Mouse (Mus musculus) intestine, embryonic 14.5 days (tissue): ENCODE measurements around the gene Rest. TPM values are rescaled to one million over a fixed set of nuclear protein-coding genes. Genes with fewer than 3 reads are reported as not detected.

Experiments used
- ATAC-seq: fragments of 200-750 bp; cut with Nextera tagmentation; replicated peaks from 2 replicates; pipeline ENCODE4 v1.8.0; 2017; ENCODE audit warnings: low read depth, moderate number of reproducible peaks, moderate TSS enrichment, moderate library complexity; ENCODE audit not compliant: low FRiP score, low TSS enrichment
- DNase-seq: peaks from one replicate; pipeline ENCODE4 v3.0.0-alpha.2; 2018; ENCODE audit warnings: low spot score
- H3K27ac ChIP-seq: fragments of 300-500 bp; sonication (generic); 2 replicates; pipeline ENCODE4 v1.5.1; 2014; ENCODE audit warnings: low read depth, mild to moderate bottlenecking, control low read depth
- H3K27me3 ChIP-seq: fragments of 300-500 bp; sonication (generic); replicated peaks from 2 replicates; pipeline ENCODE4 v1.6.1; 2014; ENCODE audit warnings: low read length, control low read depth; ENCODE audit not compliant: control insufficient read depth, insufficient read depth
- H3K36me3 ChIP-seq: fragments of 300-500 bp; sonication (generic); 2 replicates; pipeline ENCODE4 v1.6.1; 2014; ENCODE audit warnings: low read length, control low read depth; ENCODE audit not compliant: control insufficient read depth, insufficient read depth
- H3K4me1 ChIP-seq: fragments of 300-500 bp; sonication (generic); replicated peaks from 2 replicates; pipeline ENCODE4 v1.6.1; 2014; ENCODE audit warnings: low read length, control low read depth, mixed read lengths; ENCODE audit not compliant: control insufficient read depth, insufficient read depth
- H3K4me2 ChIP-seq: fragments of 300-500 bp; sonication (generic); 2 replicates; pipeline ENCODE4 v1.6.1; 2014; ENCODE audit warnings: low read length
- H3K4me3 ChIP-seq: fragments of 300-500 bp; sonication (generic); 2 replicates; pipeline ENCODE4 v1.5.1; 2014; ENCODE audit warnings: low read depth, low read length, control low read depth, mixed read lengths
- H3K9ac ChIP-seq: fragments of 300-500 bp; sonication (generic); 2 replicates; pipeline ENCODE4 v1.6.1; 2014; ENCODE audit warnings: mild to moderate bottlenecking, low read length
- H3K9me3 ChIP-seq: fragments of 300-500 bp; sonication (generic); 2 replicates; pipeline ENCODE4 v1.6.1; 2016; ENCODE audit warnings: low read length, control low read depth; ENCODE audit not compliant: control insufficient read depth
- WGBS: fragments of 180-500 bp; shearing (Covaris S2); extraction: QIAGEN DNeasy Blood & Tissue Kit; methylation state at CpG from one replicate; pipeline ENCODE4 v1.1.7; 2014; 5-methylcytosine and 5-hydroxymethylcytosine counted together
- polyA plus RNA-seq: library from polyadenylated mRNA; unstranded; fragments of >200 nt; fragmentation: Nextera tagmentation; extraction: Ambion mirVana; gene quantifications from 2 replicates; pipeline ENCODE4 v1.2.1, GENCODE M21; 2014

The Rest gene
- polyA plus RNA-seq, 1 experiment from 2014 or later: 33.6 TPM

- ATAC-seq: no peak
- Histone ChIP-seq H3K36me3 (peaks cover 67% of the 10 kb centered on the region), H3K9ac (no peak overlapping the region), H3K27ac (no peak overlapping the region), H3K27me3 (no peaks in the 10 kb centered on the region), H3K4me1 (no peaks in the 10 kb centered on the region), H3K9me3 (no peaks in the 10 kb centered on the region), H3K4me3 (no peak overlapping the region), H3K4me2 (no peak overlapping the region)
- DNase-seq: peak; percentile 57
- 72% methylated on average over 6 of the region's 6 CpGs for WGBS
Measured at GRCm38 (mm10) chr5:77287901-77288300, 22.6 kb downstream of the Rest start.

- H3K36me3 ChIP-seq: peaks cover 70% of the 10 kb centered on the region
- ATAC-seq: 0 out of 2 replicates have a peak, but pooled peaks have one; percentile 43
- no peak overlapping the region for H3K4me3 ChIP-seq
- H3K9ac ChIP-seq: no peak overlapping the region
- H3K27me3 ChIP-seq: no peaks in the 10 kb centered on the region
- H3K27ac ChIP-seq: no peak overlapping the region
- H3K9me3 ChIP-seq: no peaks in the 10 kb centered on the region
- H3K4me1 ChIP-seq: no peaks in the 10 kb centered on the region
- 55% methylated on average over 8 of the region's 8 CpGs for WGBS
- H3K4me2 ChIP-seq: no peak overlapping the region
- no peak for DNase-seq
Measured at GRCm38 (mm10) chr5:77289686-77290085, 24.4 kb downstream of the Rest start.

GRCm38 (mm10) chr5:77290606-77291005 is 25.3 kb downstream of the Rest start:
- Histone ChIP-seq H3K27ac (no peak overlapping the region), H3K4me2 (no peak overlapping the region), H3K27me3 (no peaks in the 10 kb centered on the region), H3K4me1 (no peaks in the 10 kb centered on the region), H3K9me3 (no peaks in the 10 kb centered on the region), H3K36me3 (peaks cover 69% of the 10 kb centered on the region), H3K9ac (no peak overlapping the region), H3K4me3 (no peak overlapping the region)
- WGBS: 95% methylated on average over 2 of the region's 2 CpGs
- DNase-seq (no peak), ATAC-seq (no peak)

- no peaks in the 10 kb centered on the region for H3K9me3 ChIP-seq
- no peak for DNase-seq
- peaks cover 73% of the 10 kb centered on the region for H3K36me3 ChIP-seq
- no peak overlapping the region for H3K4me3 ChIP-seq
- no peak for ATAC-seq
- H3K27me3 ChIP-seq: no peaks in the 10 kb centered on the region
- WGBS: 88% methylated on average over 7 of the region's 7 CpGs
- H3K4me1 ChIP-seq: no peaks in the 10 kb centered on the region
- H3K27ac ChIP-seq: no peak overlapping the region
- no peak overlapping the region for H3K4me2 ChIP-seq
- H3K9ac ChIP-seq: no peak overlapping the region
Measured at GRCm38 (mm10) chr5:77292803-77293522, 27.7 kb downstream of the Rest start.

- Histone ChIP-seq H3K27ac (no peak overlapping the region), H3K4me2 (no peak overlapping the region), H3K4me3 (no peak overlapping the region), H3K4me1 (no peaks in the 10 kb centered on the region), H3K9me3 (no peaks in the 10 kb centered on the region), H3K36me3 (peaks cover 52% of the 10 kb centered on the region), H3K27me3 (no peaks in the 10 kb centered on the region), H3K9ac (no peak overlapping the region)
- WGBS: 89% methylated on average over 2 of the region's 2 CpGs
- ATAC-seq: no peak
- no peak for DNase-seq
Measured at GRCm38 (mm10) chr5:77299486-77299885, 34.2 kb downstream of the Rest start.

GRCm38 (mm10) chr5:77301296-77301903 is 36.1 kb downstream of the Rest start:
- DNase-seq (no peak), ATAC-seq (no peak)
- Histone ChIP-seq H3K27me3 (no peaks in the 10 kb centered on the region), H3K27ac (no peak overlapping the region), H3K36me3 (peaks cover 58% of the 10 kb centered on the region), H3K4me2 (no peak overlapping the region), H3K4me3 (no peak overlapping the region), H3K9ac (no peak overlapping the region), H3K9me3 (no peaks in the 10 kb centered on the region), H3K4me1 (no peaks in the 10 kb centered on the region)
- WGBS: 89% methylated on average over 6 of the region's 6 CpGs

- peaks cover 32% of the 10 kb centered on the region for H3K36me3 ChIP-seq
- no peaks in the 10 kb centered on the region for H3K27me3 ChIP-seq
- H3K27ac ChIP-seq: no peak overlapping the region
- DNase-seq (no peak), ATAC-seq (no peak)
- H3K4me2 ChIP-seq: peak overlapping the region; percentile 98
- peak overlapping the region; percentile 84 for H3K9ac ChIP-seq
- H3K4me1 ChIP-seq: peaks cover 21% of the 10 kb centered on the region
- H3K4me3 ChIP-seq: peak overlapping the region; percentile 86
- 84% methylated on average over 5 of the region's 5 CpGs for WGBS
- H3K9me3 ChIP-seq: no peaks in the 10 kb centered on the region
Measured at GRCm38 (mm10) chr5:77307821-77308553, 42.7 kb downstream of the Rest start.

- ATAC-seq: peak; percentile 29
Measured at GRCm38 (mm10) chr5:77309051-77309906, 44.0 kb downstream of the Rest start.

More at GRCm38 (mm10) chr5:77309051-77309906, 44.0 kb downstream of the Rest start:
- no peak overlapping the region; the same call in 1 of the 2 replicates for H3K27ac ChIP-seq
- H3K36me3 ChIP-seq: peaks cover 40% of the 10 kb centered on the region
- H3K4me2 ChIP-seq: peak overlapping the region; percentile 98
- peaks cover 21% of the 10 kb centered on the region for H3K4me1 ChIP-seq
- WGBS: under 1% methylated on average over 76 of the region's 76 CpGs
- H3K4me3 ChIP-seq: peak overlapping the region; percentile 86
- peak; percentile 89 for DNase-seq
- H3K9me3 ChIP-seq: no peaks in the 10 kb centered on the region
- peak overlapping the region; percentile 84 for H3K9ac ChIP-seq
- H3K27me3 ChIP-seq: no peaks in the 10 kb centered on the region
